11 mouse cellular contexts compared by ENCODE assay signal in genomic region chr4:45966716-45967115, GRCm38 (mm10). TPM values are rescaled to one million over a fixed set of nuclear protein-coding genes. Genes with fewer than 3 reads are reported as not detected.
A peak's percentile ranks its signal among the peaks of the same experiment; 100 is the strongest.
DNase-seq lines count a peak whose midpoint lies in the region; ATAC-seq and TF ChIP-seq lines count a peak whose summit lies in the region.
"Had no signal": no experiment of that assay in that cellular context is flagged by ENCODE, and none has a peak within 500 bp of the region (broad histone marks: within the 10 kb centered on the region; RNA-seq: fewer than 3 reads in every experiment).

No protein-coding gene starts in this region.

- H3K4me2 ChIP-seq in lung, embryonic 15.5 days: no peak overlapping the region
- H3K4me2 ChIP-seq in heart, postnatal 0 days (ENCODE audit: low read depth, low read length): 0 out of 2 replicates have a peak overlapping the region, but pooled peaks have one; percentile 0

- no peaks in the 10 kb centered on the region for H3K27me3 ChIP-seq in lung, embryonic 15.5 days
- H3K27me3 ChIP-seq in heart, postnatal 0 days (ENCODE audit: control insufficient read depth, insufficient read depth, low read length): no peaks in the 10 kb centered on the region

- no peaks in the 10 kb centered on the region for H3K36me3 ChIP-seq in lung, embryonic 15.5 days
- no peaks in the 10 kb centered on the region for H3K36me3 ChIP-seq in heart, postnatal 0 days (replicated peaks; ENCODE audit: control insufficient read depth, insufficient read depth, low read length)
- H3K36me3 ChIP-seq: limb, embryonic 13.5 days had no signal

- intact Hi-C loops in gastrocnemius, postnatal 14 days (cut with DNase I; ENCODE audit: low total_unique reads): no loop called here

- DNase-seq in lung, postnatal 10 days: no peak
- peak; percentile 19 for DNase-seq in heart, postnatal 0 days (ENCODE audit: low spot score)
- peak; percentile 38 for DNase-seq in kidney, postnatal 10 days
- peak; percentile 60 for DNase-seq in retina, postnatal 7 days (ENCODE audit: low read depth, low spot score)
- no peak for DNase-seq in spleen, adult 12 weeks (ENCODE audit: low spot score)
- no peak for DNase-seq in gastrocnemius, postnatal 14 days
- DNase-seq in gastrocnemius, postnatal 25 days: no peak

- ATAC-seq in lung, embryonic 15.5 days (ENCODE audit: borderline replicate concordance, extremely low read depth, low FRiP score, low TSS enrichment): no peak
- ATAC-seq in heart, postnatal 0 days (ENCODE audit: insufficient read depth, low read depth): no peak
- ATAC-seq: forebrain, embryonic 14.5 days; hindbrain, postnatal 0 days had no signal

- H3K27ac ChIP-seq in lung, embryonic 15.5 days: peak overlapping the region; percentile 66
- H3K27ac ChIP-seq in heart, postnatal 0 days (ENCODE audit: low read depth): peak overlapping the region; percentile 73
- H3K27ac ChIP-seq: hindbrain, postnatal 0 days; limb, embryonic 13.5 days had no signal

- no peak overlapping the region for H3K4me3 ChIP-seq in lung, embryonic 15.5 days
- no peak overlapping the region for H3K4me3 ChIP-seq in heart, postnatal 0 days (ENCODE audit: low read depth, low read length)
- H3K4me3 ChIP-seq: limb, embryonic 13.5 days had no signal

- H3K9ac ChIP-seq in lung, embryonic 15.5 days: no peak overlapping the region
- no peak overlapping the region for H3K9ac ChIP-seq in heart, postnatal 0 days (replicated peaks; ENCODE audit: low read depth, low read length)
- H3K9ac ChIP-seq: limb, embryonic 13.5 days had no signal

- TF ChIP-seq EP300 in heart, postnatal 0 days (IDR thresholded peaks at IDR 0.05; ENCODE audit: low read depth): no peak

- H3K9me3 ChIP-seq in lung, embryonic 15.5 days: no peaks in the 10 kb centered on the region
- no peaks in the 10 kb centered on the region for H3K9me3 ChIP-seq in heart, postnatal 0 days (replicated peaks; ENCODE audit: control insufficient read depth, low read length)
- H3K9me3 ChIP-seq: limb, embryonic 13.5 days had no signal

- TF ChIP-seq CTCF in heart, postnatal 0 days (IDR thresholded peaks at IDR 0.05; ENCODE audit: low read depth): no peak

- H3K4me1 ChIP-seq in lung, embryonic 15.5 days: peaks cover 29% of the 10 kb centered on the region
- peaks cover 26% of the 10 kb centered on the region for H3K4me1 ChIP-seq in heart, postnatal 0 days (ENCODE audit: control insufficient read depth, insufficient read depth)

- 21% methylated on average over 6 of the region's 6 CpGs for WGBS in lung, embryonic 15.5 days
- 16% methylated on average over 6 of the region's 6 CpGs for WGBS in heart, postnatal 0 days

RNA-seq across cellular contexts. Expression of gene Tdrd7, which starts 1.6 kb away (rescaled TPM):
- polyA plus RNA-seq in lung, embryonic 15.5 days (2015; fragmentation: Nextera tagmentation; extraction: Ambion mirVana): 17.1 and 17.9 TPM in 2 replicates
- total RNA-seq in heart, postnatal 0 days (2014; rRNA removed; ENCODE audit: low replicate concordance): 18.7 and 45.8 TPM in 2 replicates
- 13.1 and 17.3 TPM in 2 replicates for polyA plus RNA-seq in heart, postnatal 0 days (2015; fragmentation: Nextera tagmentation; extraction: Ambion mirVana)
- total RNA-seq in gastrocnemius, postnatal 14 days (2021): 1 to 10 TPM; 8.2 to 9.3 TPM
- 1 to 10 TPM; 9.1 to 9.4 TPM for total RNA-seq in gastrocnemius, postnatal 25 days (2021)

Comparison
In these comparisons a context has a peak if more than half of its experiments do, and no peak if none do; other contexts are left out.
1. DNase-seq: peak in heart, postnatal 0 days (single experiment), kidney, postnatal 10 days (single experiment) and retina, postnatal 7 days (single experiment); none in lung, postnatal 10 days (single experiment), spleen, adult 12 weeks (single experiment), gastrocnemius, postnatal 14 days (single experiment) and gastrocnemius, postnatal 25 days (single experiment).